Mouse (Mus musculus): ENCODE measurements around the gene Tac4.

The Tac4 gene

DNA sequence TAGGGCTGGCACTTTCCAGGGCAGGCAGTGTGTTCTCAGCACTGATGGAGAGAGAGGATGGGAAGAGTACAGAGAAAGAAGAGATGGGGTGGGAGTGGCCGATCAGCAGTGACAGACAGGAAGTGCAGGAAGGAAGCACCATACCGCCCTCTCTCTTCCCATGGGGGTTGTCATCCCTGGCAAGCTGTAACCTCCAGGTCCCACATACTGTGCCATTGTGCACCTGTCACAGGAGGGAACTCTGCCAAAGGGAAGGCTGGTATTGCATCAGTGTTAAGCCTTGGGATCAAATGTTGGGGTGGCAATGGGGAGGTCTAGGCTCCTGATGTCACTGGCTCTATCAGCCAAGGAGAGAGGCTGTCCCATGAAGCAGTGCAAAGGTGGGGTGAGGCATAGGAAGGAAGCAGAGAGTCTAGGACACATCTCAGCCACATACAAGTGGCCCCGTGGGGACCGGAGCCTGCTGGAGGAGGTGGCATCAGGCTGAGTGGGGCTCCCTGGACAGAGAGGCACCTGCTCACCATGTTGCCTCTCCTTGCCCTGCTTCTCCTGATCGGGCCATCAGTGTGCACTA lies at the start of gene Tac4:
Gene Tac4, plus strand, starts transcription at position 352 of the 574 bp plus-strand sequence.
- no peak for DNase-seq (ENCODE audit: low spot score)

DNA sequence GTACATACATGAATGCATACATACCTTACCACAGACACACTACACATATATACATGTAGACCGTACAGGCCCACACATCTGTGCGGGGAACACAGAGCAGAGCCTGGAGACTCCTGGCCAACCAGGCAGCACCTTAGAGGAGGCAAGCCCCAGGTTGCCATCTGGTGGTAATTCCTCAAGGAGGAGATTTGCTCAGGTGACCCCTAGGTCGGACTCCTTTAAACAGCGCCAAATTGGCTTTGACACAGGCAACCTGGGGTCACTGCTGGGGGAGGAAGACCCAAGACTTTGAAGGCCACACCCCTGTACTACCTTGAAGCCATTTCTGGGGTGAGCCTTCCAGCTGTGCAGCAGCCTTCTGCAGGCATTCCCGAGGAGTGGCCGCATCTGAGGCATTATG lies 47.7 kb upstream of the Tac4 start:
- DNase-seq (ENCODE audit: low spot score) = no peak

DNA sequence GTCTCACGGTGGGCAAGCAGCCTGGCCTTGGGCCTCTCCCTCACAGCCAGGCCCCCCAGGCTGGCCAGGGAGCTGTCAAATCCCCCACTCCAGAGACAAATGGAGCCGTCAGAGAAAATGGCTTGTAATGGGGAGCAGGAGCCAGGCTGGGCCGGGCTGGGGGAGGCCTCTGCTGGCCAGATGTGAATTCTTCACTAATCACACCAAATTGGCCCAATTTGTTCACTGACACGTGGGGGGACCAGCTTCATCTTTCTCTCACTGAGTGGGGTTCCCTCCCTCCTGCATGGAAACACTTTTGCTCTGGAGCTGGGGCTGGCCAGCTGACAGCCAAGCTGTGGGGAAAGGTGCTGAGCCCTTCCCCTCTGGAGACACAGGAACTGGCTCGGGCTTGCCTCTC lies 47.0 kb upstream of the Tac4 start:
- no peak for DNase-seq (ENCODE audit: low spot score)

DNA sequence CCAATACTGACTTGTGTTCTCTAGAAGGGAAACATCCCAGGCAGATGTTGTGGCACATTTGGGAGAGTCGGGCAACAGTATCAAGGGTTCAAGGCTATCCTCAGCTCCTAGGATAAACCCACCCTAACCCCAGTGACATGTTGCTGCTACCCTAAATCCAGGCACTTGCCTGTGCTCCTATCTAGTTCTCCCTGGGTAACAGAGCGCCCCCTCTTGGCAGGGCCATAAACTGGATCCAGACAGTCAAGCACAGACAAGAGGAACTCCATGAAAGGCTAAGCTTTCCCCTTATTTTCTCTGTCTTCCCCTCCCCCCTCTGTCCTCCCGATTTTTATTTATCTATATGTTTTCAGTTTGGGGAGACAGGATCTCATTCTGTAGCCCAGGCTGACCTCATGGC lies 45.1 kb upstream of the Tac4 start:
- DNase-seq (ENCODE audit: low spot score) = no peak

DNA sequence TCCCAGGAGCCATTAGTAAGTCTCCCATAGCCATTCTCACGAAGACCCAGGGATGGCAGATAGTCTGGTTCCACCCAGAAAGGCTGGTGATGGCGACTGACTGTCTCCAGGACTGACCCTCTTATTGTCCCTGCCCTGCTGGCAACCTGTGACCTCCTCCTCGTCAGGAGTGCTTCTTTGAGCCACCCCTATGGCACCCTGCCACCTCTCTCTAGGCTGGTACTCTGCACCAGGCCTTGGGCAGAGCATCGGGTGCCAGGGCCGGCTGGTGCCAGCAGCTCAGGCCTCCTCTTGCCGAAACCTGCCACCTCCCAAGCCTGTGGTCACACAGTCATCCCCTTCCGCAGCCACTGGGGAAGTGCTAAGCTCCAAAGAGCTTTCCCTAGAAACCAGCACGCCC lies 42.2 kb upstream of the Tac4 start:
- no peak for DNase-seq (ENCODE audit: low spot score)

DNA sequence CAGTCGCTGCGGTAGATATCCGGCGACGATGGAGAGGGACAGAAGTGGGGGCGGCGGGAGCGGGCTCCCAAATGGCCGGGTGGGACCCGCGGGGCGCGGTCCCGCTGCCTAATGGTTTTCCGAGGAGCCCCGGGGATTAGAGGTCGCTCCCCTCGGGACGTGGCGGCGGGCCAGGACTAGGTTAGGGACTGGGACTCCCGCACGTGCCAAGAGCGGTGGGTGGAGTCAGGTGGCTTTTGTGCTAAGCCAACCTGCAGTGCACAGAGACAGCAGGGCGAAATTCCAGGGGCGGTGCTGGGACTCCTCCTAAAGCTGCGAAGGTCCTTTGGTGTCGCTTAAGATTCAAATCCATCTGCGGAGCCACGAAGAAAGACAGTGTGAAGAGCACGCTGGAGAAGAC lies 37.9 kb upstream of the Tac4 start:
- peak; percentile 48 for DNase-seq (ENCODE audit: low spot score)

DNA sequence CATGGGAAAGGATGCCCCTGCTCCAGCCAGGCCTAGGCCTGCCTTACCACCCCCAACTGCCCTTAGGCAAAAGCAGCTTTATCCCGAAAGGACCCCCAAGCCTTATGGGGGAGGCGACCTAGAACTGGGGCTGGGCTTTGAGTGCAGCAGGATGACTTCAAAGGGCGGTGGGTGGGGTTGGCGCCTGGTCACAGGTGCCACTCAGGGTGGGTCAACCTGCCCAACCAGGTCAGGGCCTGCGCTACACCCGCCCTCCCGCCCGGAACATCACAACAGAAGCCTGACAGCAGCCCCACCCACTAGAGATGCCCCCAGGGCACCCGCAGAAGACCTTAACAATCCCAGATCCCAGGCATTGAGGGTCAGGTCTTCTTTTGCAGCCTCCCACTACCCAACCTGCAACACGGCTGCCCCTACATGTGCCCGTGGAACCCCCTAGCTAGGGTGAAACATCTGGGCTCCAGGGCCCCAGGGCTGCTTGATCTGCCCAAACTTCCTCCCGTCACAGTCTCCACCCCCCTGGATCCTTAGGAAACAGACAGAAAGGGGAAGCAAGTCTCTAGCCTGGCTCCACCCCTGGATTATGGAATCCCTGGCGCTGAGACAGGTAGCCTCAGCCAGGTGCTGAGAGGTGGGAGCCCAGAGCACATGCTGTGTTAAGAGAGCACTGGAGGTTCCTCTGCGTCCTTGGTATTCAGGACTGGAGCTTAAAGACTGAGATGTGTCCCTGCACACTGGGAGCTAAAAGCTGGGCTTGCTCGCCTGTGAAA lies 37.0 kb upstream of the Tac4 start:
- DNase-seq (ENCODE audit: low spot score) = no peak

DNA sequence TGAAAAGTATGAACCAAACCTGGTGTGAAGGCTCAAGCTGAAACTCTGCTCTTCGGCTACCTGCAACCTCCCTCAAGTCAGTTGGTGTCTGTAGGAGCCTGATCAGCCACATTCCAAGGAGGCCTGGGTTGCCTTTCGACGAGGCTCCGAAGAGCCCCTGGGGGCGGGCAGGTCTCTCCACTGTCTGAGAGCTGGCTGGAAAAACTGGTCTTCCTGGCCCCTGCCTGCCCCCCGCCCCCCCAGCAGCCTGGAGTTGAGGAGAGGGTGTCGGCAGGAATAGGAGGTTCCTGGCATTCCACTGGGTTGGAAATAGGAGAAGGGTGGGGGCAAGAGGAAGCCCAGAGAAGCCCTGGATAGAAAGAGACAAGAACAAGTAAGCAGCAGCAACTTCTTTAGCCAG lies 35.9 kb upstream of the Tac4 start:
- DNase-seq (ENCODE audit: low spot score) = no peak

DNA sequence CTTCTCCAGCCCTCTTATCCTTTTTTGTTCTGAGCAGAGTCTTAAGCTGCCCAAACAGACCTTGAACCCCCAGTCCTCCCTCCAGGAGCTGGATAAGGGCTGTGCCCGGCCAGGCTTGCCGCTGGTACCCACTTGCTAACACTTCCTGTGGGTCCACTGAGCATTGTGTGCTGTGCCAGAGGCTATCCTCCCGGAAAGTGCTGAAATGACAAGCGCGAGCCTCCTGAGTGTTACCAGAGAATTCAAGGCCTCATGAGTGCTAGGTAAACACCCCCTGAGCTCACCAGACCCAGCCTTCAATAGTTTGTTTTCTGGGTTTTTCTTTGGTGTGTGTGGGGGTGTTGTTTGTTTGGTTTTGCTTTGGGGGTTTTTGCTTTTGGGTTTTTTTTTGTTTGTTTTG lies 33.9 kb upstream of the Tac4 start:
- no peak for DNase-seq (ENCODE audit: low spot score)

DNA sequence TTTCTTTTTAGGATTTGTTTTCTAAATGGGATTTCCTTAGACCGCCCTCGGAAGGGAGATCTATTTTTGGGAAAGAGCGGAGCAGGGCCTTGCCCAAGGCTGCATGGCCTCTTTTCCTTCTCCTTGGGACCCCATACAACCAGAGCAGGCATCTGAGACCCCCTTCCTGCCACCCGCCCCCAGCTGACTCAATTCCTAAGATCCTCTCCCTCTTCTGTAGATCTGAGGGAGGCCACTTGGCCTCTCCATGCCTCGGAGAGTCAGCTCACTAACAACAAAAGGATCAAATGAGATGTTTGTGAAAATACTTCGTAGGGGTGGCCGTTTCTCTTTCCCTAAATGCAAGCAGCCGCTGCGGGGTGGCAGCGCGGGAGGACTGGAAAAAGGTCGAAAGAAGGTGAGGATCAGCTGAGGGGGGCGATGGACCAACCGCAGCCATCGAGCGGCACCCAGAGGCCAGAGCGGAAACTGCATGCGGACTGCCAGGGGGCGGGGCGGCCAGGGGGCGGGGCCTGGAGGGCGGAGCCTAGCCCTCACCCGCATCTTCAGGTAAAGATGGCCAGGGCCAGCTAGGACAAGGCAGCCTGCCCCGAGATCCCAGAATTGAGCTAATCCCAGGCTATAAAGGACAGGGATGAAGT lies 29.5 kb upstream of the Tac4 start:
- peak; percentile 74 for DNase-seq (ENCODE audit: low spot score)

DNA sequence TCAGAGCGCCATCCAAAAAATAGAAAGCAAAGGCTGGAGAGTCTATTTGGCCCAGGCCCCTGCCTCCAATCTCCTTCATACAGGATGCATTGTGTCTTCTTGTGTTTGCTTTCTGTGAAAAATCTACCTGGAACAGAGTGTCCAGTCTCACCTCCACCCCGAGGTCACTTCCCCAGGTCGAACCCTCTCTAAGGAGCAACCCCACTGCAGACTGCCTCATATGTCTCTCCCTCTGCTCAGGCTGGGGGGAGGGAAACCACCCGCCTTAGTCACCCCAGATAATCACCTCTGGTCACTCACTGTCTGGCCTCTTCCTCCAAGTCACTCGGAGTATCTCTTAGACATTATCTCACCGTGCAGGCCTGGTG lies 29.0 kb upstream of the Tac4 start:
- DNase-seq (ENCODE audit: low spot score) = no peak

DNA sequence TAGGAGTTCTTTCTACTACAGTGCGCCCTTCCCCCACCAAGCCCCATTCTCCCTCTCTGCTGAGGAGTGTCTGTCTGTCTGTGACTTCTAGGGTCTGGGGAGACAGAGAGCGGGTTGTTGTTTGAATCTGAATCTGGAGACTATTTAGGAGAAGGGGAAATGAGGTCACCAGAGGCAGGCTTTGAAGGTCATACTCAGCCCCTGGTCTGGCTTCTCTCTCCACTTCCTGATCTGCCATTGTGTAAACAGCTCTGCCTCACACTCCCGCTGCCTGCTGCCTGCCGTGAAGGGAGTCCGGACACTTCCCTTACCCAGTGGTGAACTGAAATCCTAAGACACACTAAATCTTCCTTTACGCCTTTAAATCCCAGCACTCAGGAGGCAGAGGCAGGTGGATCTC lies 22.9 kb upstream of the Tac4 start:
- DNase-seq (ENCODE audit: low spot score) = no peak

DNA sequence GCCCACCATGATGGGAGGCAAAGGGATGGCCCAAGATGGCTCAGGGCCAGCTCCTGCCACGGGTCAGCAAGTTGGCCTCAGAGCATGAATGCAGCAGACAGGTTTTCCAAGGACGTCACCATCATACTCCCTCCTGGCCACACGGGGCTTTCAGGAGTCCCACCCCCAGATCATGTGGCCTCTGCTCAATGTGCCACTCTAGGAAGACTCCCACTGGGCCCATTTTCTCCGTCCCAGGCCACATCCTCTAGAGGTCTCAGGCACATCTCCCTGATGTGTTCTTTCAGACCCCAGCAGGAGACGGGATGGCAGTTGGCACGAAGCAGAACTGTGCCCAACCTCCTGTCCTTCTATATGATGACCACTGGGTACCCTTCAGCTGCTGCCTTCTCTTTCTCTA lies 18.7 kb upstream of the Tac4 start:
- no peak for DNase-seq (ENCODE audit: low spot score)

DNA sequence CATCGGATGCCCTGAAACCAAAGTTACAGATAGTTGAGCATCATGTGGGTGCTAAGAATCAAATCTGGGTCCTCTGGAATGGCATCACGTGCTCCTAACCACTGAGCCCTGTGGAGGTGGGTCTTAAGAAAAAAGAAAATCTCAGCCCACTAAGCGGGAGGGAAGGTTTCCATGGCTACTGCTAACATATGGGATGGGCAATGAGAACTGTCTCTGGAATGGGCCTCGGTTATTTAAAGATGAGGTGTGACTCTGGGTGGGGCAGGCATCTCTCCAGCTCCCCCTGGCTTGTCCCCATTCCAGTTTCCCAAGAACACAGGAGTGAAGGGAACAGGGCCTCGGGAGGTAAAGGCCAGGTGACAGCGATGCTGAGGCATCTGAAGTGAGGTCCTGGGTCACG lies 15.9 kb upstream of the Tac4 start:
- no peak for DNase-seq (ENCODE audit: low spot score)

DNA sequence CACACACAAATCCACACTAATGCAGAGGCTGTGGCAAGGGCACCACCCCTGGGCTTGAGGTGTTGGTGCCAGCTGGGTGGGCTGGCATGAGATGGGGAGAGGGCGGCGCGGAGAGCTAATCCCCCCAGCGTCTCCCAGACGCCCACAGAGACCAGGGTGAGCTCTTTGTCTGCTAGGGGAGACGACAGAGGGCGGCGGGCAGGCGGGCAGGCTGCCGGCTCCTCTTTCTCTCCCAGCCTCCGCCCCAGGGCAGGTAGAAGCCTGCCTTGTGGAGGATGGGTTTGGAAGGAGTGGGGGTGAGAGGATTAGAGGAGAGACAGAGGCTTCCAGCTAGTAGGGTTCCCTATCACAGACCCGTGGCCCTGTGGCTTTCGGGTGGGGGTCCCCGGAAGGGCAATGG lies 14.3 kb upstream of the Tac4 start:
- no peak for DNase-seq (ENCODE audit: low spot score)

DNA sequence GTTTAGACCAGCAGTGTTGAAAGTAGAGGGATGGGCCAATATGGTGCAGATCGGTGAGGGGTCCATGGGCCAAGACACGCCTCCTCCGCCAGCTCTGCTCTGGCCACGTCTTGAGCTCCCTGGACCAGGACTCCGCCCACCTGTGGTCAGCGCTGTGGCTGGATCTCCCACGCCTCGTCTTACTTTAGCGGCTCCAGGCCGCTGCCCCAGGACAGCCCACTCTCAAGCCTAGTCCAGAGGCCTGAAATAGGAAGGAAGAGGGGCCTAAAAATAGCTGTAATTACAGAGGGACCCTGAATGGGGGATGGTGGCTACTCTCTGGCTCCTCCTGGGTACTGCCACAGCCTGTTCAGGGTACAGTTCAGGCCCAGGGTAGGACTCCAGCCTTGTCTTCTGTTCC lies 11.2 kb upstream of the Tac4 start:
- no peak for DNase-seq (ENCODE audit: low spot score)

DNA sequence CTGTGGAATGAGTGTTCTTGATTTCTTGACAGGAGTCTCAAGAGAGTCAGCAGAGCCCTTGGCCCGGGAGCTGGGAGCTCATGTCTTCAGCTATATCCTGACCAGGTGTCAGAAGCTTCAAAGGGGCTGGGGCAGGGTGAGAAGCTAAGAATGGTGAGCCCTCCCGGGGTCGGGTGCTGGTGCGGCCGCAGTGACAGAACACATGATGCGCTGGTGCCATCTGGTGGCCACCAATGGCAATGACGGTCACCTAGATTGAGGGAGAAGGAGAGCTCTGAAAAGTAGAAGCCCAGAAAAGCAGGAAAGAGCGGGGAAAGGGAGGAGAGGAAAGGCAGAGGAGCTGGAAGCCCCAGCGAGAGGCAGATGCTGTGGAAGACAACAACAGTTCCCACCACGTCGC lies 10.0 kb upstream of the Tac4 start:
- peak; percentile 67 for DNase-seq (ENCODE audit: low spot score)

DNA sequence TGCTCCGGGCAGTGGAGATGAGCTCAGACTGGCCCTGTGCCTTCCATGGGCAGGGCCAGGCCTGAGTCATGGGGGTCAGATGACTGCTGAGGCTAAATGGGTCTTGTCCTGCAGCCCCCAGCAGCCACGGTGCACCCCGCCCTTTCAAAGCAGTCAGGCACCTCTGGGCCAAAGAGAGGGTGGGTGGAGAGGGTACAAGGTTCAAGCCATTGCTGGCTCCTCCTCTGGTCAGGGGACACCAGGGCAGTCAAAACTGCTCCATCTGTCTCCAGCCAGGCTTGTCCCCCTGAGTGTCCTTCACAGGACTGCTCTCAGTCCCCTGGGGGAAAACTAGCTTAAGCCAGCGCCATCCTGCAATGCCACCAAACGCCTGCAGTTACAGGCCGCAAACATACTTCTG lies 9.2 kb upstream of the Tac4 start:
- no peak for DNase-seq (ENCODE audit: low spot score)

DNA sequence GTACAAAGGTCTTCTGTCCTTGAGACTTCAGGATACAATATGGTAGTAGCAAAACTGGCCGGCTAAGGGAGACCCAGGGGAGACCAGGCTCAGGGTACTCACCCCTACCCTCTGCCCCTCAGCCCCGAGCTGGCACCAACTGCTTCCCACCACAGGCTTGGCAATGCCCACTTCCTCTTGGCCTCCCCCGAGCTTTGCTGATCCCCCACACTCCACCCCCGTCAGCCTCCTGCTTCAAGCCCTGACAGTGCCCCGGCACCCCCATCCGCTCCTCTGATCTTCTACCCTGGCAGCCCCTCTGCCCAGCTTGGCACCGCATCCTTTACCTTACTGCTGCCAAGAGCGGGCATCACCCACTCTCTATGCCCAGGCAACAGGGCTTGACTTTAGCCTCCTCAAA lies 7.2 kb upstream of the Tac4 start:
- no peak for DNase-seq (ENCODE audit: low spot score)

DNA sequence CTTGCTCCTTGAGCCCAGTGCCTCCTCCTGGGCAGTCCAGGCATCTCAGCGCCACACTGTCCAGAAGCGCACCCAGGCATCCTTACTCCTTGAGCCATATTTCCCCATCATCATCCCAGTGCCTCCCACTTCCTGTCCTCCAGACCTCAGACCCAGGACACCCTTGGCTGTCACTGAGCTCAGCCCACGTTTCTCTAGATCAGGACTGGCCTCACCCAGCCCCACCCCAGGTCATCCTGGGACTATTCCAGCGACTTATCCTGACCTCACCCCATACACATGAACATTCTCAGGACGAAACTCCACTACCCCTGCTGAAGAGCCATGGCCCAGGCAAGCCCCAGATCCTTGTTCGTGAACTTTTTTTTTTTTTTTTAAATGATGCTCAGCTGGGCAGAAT lies 5.6 kb upstream of the Tac4 start:
- DNase-seq (ENCODE audit: low spot score) = no peak

DNA sequence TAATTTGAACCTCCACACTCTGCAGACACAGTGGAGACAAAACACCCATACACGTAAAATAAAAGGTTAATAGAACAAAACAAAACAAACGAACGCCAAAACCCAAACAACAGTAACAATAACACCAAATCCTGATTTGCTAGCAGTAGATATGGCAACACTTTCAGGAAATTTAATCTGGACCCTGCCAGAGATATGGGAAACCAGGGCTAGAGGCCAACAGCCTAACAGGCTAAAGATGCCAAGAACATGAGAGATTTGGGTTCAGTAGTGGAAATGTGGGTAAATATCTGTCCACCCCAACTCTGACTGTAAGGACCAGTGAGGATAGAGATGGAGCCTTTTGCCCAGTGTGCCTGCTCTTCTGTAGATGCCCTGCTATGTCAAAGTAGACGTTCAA lies 3.4 kb upstream of the Tac4 start:
- no peak for DNase-seq (ENCODE audit: low spot score)

DNA sequence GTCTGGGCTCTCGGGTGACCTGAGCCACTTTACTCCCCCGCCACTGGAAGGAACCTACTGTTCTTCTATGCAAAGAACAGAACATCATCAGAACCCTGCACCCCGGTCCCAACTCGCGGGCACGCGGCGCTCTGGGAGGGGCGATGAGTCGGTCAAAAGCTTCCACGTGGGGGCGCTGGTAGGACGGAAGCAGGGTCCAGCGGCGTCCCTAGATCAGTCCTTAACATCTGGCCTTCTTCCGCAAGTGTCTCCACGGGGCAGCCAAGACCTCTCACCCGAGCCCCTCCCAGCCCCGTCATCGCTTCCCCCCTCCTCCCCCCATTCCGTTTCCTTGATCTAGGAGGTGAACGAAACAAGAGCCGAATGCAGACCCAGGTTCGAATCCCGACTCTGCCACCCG lies 2.8 kb upstream of the Tac4 start:
- DNase-seq (ENCODE audit: low spot score) = peak; percentile 89

DNA sequence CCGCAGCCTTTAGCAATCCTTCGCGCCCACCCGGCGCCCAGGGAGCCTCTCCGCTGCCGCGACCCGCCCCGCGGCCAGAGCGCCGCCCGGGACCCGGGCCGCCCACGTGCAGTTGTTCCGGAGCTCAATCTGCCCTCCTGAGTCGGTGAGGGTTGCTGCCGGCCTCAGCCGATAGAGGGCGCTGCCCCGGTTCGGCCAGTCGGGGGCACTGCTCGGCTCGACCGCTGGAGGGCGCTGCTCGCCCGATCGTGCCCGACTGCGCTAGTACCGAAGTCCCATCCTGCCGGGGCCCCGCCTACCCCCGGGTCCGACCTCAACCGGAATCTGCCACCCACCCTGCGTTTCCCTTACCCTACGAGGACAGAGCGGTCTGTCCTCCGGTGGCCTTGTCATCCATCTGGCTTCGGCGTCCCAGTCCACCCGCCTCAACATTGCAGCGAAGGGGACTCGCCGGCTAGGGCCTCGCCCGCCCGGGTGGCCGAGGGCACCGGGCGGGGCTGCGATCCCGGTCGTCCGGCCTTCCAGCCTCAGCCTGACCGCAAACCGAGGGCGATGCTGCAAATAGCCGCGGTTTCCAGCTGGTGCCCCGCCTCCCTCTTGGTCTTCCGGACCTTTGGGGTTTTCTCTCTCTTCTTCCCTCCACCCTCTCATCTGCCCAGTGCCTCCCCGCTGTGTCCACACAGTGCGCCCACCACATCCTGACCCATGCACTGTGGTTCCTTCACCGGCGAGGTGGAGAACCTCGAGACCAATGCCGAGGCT lies 2.1 kb upstream of the Tac4 start:
- DNase-seq (ENCODE audit: low spot score) = peak; percentile 88
